Mouse (Mus musculus) testis, adult 2 months (tissue): ENCODE measurements at regions not wholly inside any gene's neighbourhood (a gene's known extent, or its start where the extent isn't known, plus 50 kb on each side); places are given as distances from the start of the nearest gene placed in this dataset.

Experiments used
- H3K27ac ChIP-seq: fragments of 200-500 bp; 2 replicates; pipeline ENCODE4 v1.5.1; 2012; ENCODE audit warnings: low read depth, low read length; ENCODE audit not compliant: control insufficient read depth, insufficient read depth
- H3K27me3 ChIP-seq: fragments of 200-500 bp; 2 replicates; pipeline ENCODE4 v1.6.1; 2012; ENCODE audit warnings: mild to moderate bottlenecking, low read length, moderate library complexity; ENCODE audit not compliant: control insufficient read depth, insufficient read depth
- H3K36me3 ChIP-seq: fragments of 200-500 bp; 2 replicates; pipeline ENCODE4 v1.6.1; 2012; ENCODE audit warnings: mild to moderate bottlenecking, low read length; ENCODE audit not compliant: control insufficient read depth, insufficient read depth
- H3K4me1 ChIP-seq: fragments of 200-500 bp; 2 replicates; pipeline ENCODE4 v1.6.1; 2012; ENCODE audit warnings: low read length; ENCODE audit not compliant: control insufficient read depth, insufficient read depth
- H3K4me3 ChIP-seq: fragments of 200-500 bp; 2 replicates; pipeline ENCODE4 v1.5.1; 2012; ENCODE audit warnings: low read depth, mild to moderate bottlenecking, low read length, moderate library complexity, mixed read lengths; ENCODE audit not compliant: control insufficient read depth
- CTCF ChIP-seq: fragments of 200-500 bp; IDR thresholded peaks from 2 replicates; pipeline ENCODE4 v1.5.1; 2012; ENCODE audit warnings: low read depth, mild to moderate bottlenecking, inconsistent platforms, low read length, moderate library complexity; ENCODE audit not compliant: control insufficient read depth, insufficient read depth, insufficient replicate concordance
- POLR2A ChIP-seq: fragments of 200-500 bp; IDR thresholded peaks from 2 replicates; pipeline ENCODE4 v1.6.1; 2012; ENCODE audit warnings: low read depth, mild to moderate bottlenecking, inconsistent platforms, low read length, moderate library complexity; ENCODE audit not compliant: control insufficient read depth

- H3K27ac ChIP-seq: no peak overlapping the region
- no peak overlapping the region for H3K4me3 ChIP-seq
- TF ChIP-seq POLR2A (no peak), CTCF (no peak)
- no peaks in the 10 kb centered on the region for H3K36me3 ChIP-seq
- H3K4me1 ChIP-seq: no peaks in the 10 kb centered on the region
- no peaks in the 10 kb centered on the region for H3K27me3 ChIP-seq
These were observed 142.5 kb downstream of the Chst1 start for GRCm38 (mm10) chr2:92742025-92742424.

GRCm38 (mm10) chr2:92742671-92743070 is 143.2 kb downstream of the Chst1 start:
- Histone ChIP-seq H3K4me1 (no peaks in the 10 kb centered on the region), H3K27ac (no peak overlapping the region)
- TF ChIP-seq POLR2A (no peak), CTCF (no peak)

GRCm38 (mm10) chr2:92743152-92743551 is 143.6 kb downstream of the Chst1 start:
- H3K36me3 ChIP-seq: no peaks in the 10 kb centered on the region
- no peaks in the 10 kb centered on the region for H3K4me1 ChIP-seq
- no peak overlapping the region for H3K4me3 ChIP-seq
- no peak overlapping the region for H3K27ac ChIP-seq
- H3K27me3 ChIP-seq: no peaks in the 10 kb centered on the region
- TF ChIP-seq POLR2A: no peak
- no peak for TF ChIP-seq CTCF

More at GRCm38 (mm10) chr2:92742671-92743070, 143.2 kb downstream of the Chst1 start:
- no peak overlapping the region for H3K4me3 ChIP-seq
- no peaks in the 10 kb centered on the region for H3K36me3 ChIP-seq
- no peaks in the 10 kb centered on the region for H3K27me3 ChIP-seq

GRCm38 (mm10) chr2:92743911-92744310 is 144.4 kb downstream of the Chst1 start:
- Histone ChIP-seq H3K27me3 (no peaks in the 10 kb centered on the region), H3K4me1 (no peaks in the 10 kb centered on the region)

GRCm38 (mm10) chr2:92747406-92747805 is 147.9 kb downstream of the Chst1 start:
- Histone ChIP-seq H3K27ac (no peak overlapping the region), H3K36me3 (no peaks in the 10 kb centered on the region), H3K4me3 (no peak overlapping the region), H3K4me1 (no peaks in the 10 kb centered on the region), H3K27me3 (no peaks in the 10 kb centered on the region)
- TF ChIP-seq CTCF (no peak), POLR2A (no peak)

More at GRCm38 (mm10) chr2:92743911-92744310, 144.4 kb downstream of the Chst1 start:
- H3K4me3 ChIP-seq: no peak overlapping the region
- no peak for TF ChIP-seq CTCF
- no peak for TF ChIP-seq POLR2A
- no peak overlapping the region for H3K27ac ChIP-seq
- H3K36me3 ChIP-seq: no peaks in the 10 kb centered on the region

- Histone ChIP-seq H3K36me3 (no peaks in the 10 kb centered on the region), H3K4me3 (no peak overlapping the region), H3K27me3 (no peaks in the 10 kb centered on the region), H3K4me1 (no peaks in the 10 kb centered on the region), H3K27ac (no peak overlapping the region)
- TF ChIP-seq CTCF (no peak), POLR2A (no peak)
These were observed 150.6 kb downstream of the Chst1 start for GRCm38 (mm10) chr2:92750116-92750515.

- no peak for TF ChIP-seq CTCF
- no peak for TF ChIP-seq POLR2A
- Histone ChIP-seq H3K4me1 (no peaks in the 10 kb centered on the region), H3K36me3 (no peaks in the 10 kb centered on the region), H3K27me3 (no peaks in the 10 kb centered on the region), H3K27ac (no peak overlapping the region), H3K4me3 (no peak overlapping the region)
These were observed 151.2 kb downstream of the Chst1 start for GRCm38 (mm10) chr2:92750672-92751071.

GRCm38 (mm10) chr2:92751256-92751655 is 151.7 kb downstream of the Chst1 start:
- no peak overlapping the region for H3K27ac ChIP-seq
- H3K4me3 ChIP-seq: no peak overlapping the region
- no peaks in the 10 kb centered on the region for H3K27me3 ChIP-seq
- TF ChIP-seq POLR2A (no peak), CTCF (no peak)
- H3K4me1 ChIP-seq: no peaks in the 10 kb centered on the region
- H3K36me3 ChIP-seq: no peaks in the 10 kb centered on the region
